Mouse (Mus musculus) ES-Bruce4 (cell line): ENCODE results near the gene Dst. TPM values are rescaled to one million over a fixed set of nuclear protein-coding genes. Genes with fewer than 3 reads are reported as not detected.
A peak's percentile ranks its signal among the peaks of the same experiment; 100 is the strongest.

Experiments
- H3K27ac ChIP-seq: 2 replicates; pipeline ENCODE4 v1.5.1; 2012; ENCODE audit warnings: low read length, inconsistent platforms; ENCODE audit not compliant: insufficient read depth
- H3K27me3 ChIP-seq: 2 replicates; pipeline ENCODE4 v1.6.1; 2012; ENCODE audit warnings: mild to moderate bottlenecking, low read length, inconsistent platforms; ENCODE audit not compliant: control insufficient read depth, poor library complexity, insufficient read depth, severe bottlenecking
- H3K36me3 ChIP-seq: 2 replicates; pipeline ENCODE4 v1.6.1; 2012; ENCODE audit warnings: inconsistent platforms, mild to moderate bottlenecking, low read length, moderate library complexity; ENCODE audit not compliant: control insufficient read depth, poor library complexity, insufficient read depth, severe bottlenecking
- H3K4me1 ChIP-seq: one replicate; pipeline ENCODE4 v1.8.1; 2011; ENCODE audit warnings: low read length; ENCODE audit not compliant: control insufficient read depth, insufficient read depth
- H3K4me3 ChIP-seq: 2 replicates; pipeline ENCODE4 v1.5.1; 2011; ENCODE audit warnings: low read depth, mild to moderate bottlenecking, low read length
- H3K9ac ChIP-seq: 2 replicates; pipeline ENCODE4 v1.6.1; 2012; ENCODE audit warnings: low read depth, mild to moderate bottlenecking, inconsistent platforms; ENCODE audit not compliant: poor library complexity, severe bottlenecking
- H3K9me3 ChIP-seq: replicated peaks from 2 replicates; pipeline ENCODE4 v1.6.1; 2012; ENCODE audit warnings: mild to moderate bottlenecking, low read length, inconsistent platforms; ENCODE audit not compliant: control insufficient read depth, poor library complexity, insufficient read depth, severe bottlenecking
- CTCF ChIP-seq: IDR thresholded peaks from one replicate; pipeline ENCODE4 v1.8.1; 2011; ENCODE audit warnings: low read depth, low read length
- EP300 ChIP-seq: IDR thresholded peaks from 2 replicates; pipeline ENCODE4 v1.6.1; 2011; ENCODE audit warnings: low read depth, low read length; ENCODE audit not compliant: insufficient read depth
- POLR2A ChIP-seq: IDR thresholded peaks from one replicate; pipeline ENCODE4 v1.8.1; 2011; ENCODE audit warnings: low read length; ENCODE audit not compliant: insufficient read depth
- polyA plus RNA-seq: library from polyadenylated mRNA; stranded (reverse); fragments of >200 nt; gene quantifications from 2 replicates; pipeline ENCODE4 v1.2.4, GENCODE M21; 2011; ENCODE audit warnings: low read depth; ENCODE audit not compliant: missing spikeins, insufficient read depth, insufficient read length

The Dst gene
- polyA plus RNA-seq, 1 experiment = 296 TPM

DNA sequence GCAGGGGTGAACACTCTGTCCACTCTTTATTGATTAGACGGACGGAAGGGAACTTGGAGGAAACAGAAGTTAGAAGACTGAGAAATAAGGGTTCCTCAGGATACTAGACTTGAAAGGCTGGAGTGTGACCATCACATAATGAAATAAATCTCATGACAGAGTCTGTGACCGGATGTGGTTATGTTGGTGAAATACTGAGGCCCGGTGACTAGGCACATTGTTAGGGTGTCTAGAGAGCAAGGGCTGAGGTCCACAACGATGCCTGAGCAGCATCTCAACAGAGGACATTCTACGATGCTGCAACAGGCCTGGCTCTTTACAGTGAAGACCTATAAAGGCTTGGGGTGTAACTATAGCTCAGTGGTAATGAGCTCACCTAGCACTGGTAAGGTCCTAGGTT, 9.7 kb upstream of the Dst start:
- H3K9me3 ChIP-seq = no peaks in the 10 kb centered on the region
- TF ChIP-seq EP300 (no peak), CTCF (no peak), POLR2A (no peak)

DNA sequence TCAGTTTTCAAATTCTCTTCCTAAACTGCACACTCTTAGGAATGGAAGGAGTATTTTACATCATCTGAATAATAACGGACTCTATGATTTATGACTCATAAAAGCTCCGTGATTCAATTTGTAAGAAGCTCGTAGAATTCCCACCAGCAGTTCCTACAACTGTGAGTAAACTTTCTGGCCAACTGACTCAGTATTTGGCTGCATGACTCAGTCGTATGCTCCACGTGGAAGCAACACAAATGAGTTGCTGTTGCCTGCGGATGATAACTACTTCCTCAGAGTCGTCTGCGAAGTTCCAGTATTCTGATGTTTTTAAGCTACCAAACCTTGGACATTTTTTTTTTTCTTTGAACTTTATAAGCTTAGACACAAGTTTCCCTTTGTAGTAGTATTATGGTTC, 7.8 kb upstream of the Dst start:
- Histone ChIP-seq H3K4me1 (peaks cover 3% of the 10 kb centered on the region), H3K4me3 (no peak overlapping the region), H3K9ac (no peak overlapping the region), H3K9me3 (no peaks in the 10 kb centered on the region), H3K27me3 (no peaks in the 10 kb centered on the region), H3K36me3 (no peaks in the 10 kb centered on the region), H3K27ac (no peak overlapping the region)
- TF ChIP-seq POLR2A = no peak
- no peak for TF ChIP-seq EP300
- TF ChIP-seq CTCF = no peak

More for the DNA sequence above, 9.7 kb upstream of the Dst start:
- Histone ChIP-seq H3K36me3 (no peaks in the 10 kb centered on the region), H3K27ac (no peak overlapping the region), H3K4me3 (no peak overlapping the region), H3K4me1 (peaks cover 3% of the 10 kb centered on the region), H3K27me3 (no peaks in the 10 kb centered on the region), H3K9ac (no peak overlapping the region)

DNA sequence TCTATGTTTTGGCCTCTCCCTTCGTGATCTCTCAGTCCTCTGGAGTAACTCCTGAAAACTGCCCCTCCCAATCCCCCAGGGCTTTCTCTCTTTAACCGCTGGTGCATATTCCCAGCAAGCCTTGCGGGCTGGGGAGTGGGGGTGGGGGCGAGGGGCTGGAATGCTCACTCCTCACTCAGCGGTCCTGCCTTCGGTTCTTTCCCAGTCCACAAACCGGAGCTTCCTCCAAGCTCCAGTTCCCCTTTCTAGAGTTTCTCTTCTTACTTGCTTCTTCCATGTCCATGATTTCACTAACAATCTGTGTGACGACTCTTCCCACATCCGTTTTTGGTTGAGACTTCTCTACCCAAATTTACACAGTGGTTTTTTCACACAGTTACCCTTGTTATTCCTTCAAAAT, 4.4 kb upstream of the Dst start:
- Histone ChIP-seq H3K27ac (peak overlapping the region; percentile 70), H3K9me3 (no peaks in the 10 kb centered on the region), H3K36me3 (no peaks in the 10 kb centered on the region), H3K4me3 (peak overlapping the region; percentile 34), H3K9ac (no peak overlapping the region), H3K27me3 (0 out of 2 replicates have a peak, but pooled peaks cover 2% of the 10 kb centered on the region), H3K4me1 (peaks cover 3% of the 10 kb centered on the region)
- TF ChIP-seq EP300 (0 out of 2 replicates have a peak, but pooled peaks have one; percentile 18), POLR2A (no peak), CTCF (no peak)

GRCm38 (mm10) chr1:33906216-33906615, 1.8 kb upstream of the Dst start:
- Histone ChIP-seq H3K27ac (no peak overlapping the region), H3K36me3 (no peaks in the 10 kb centered on the region), H3K4me1 (peaks cover 5% of the 10 kb centered on the region), H3K9me3 (no peaks in the 10 kb centered on the region), H3K27me3 (0 out of 2 replicates have a peak, but pooled peaks cover 2% of the 10 kb centered on the region), H3K4me3 (no peak overlapping the region), H3K9ac (no peak overlapping the region)
- TF ChIP-seq EP300 = no peak
- TF ChIP-seq CTCF = no peak
- no peak for TF ChIP-seq POLR2A

GRCm38 (mm10) chr1:33906927-33907326, 1.1 kb upstream of the Dst start:
- Histone ChIP-seq H3K9ac (peak overlapping the region; percentile 74), H3K4me3 (peak overlapping the region; percentile 75), H3K27ac (no peak overlapping the region), H3K36me3 (no peaks in the 10 kb centered on the region), H3K4me1 (peaks cover 5% of the 10 kb centered on the region), H3K9me3 (no peaks in the 10 kb centered on the region), H3K27me3 (0 out of 2 replicates have a peak, but pooled peaks cover 2% of the 10 kb centered on the region)
- TF ChIP-seq EP300 (no peak), CTCF (peak; percentile 16)

- Histone ChIP-seq H3K27me3 (peaks cover 2% of the 10 kb centered on the region; the same call in 1 of the 2 replicates), H3K9ac (peak within 1 kb of the TSS; percentile 74), H3K4me1 (peaks cover 5% of the 10 kb centered on the region), H3K36me3 (peaks cover 2% of the 10 kb centered on the region; the same call in 1 of the 2 replicates), H3K9me3 (no peaks in the 10 kb centered on the region), H3K4me3 (peak within 1 kb of the TSS; percentile 75), H3K27ac (no peak within 1 kb of the TSS)
- TF ChIP-seq POLR2A (no peak), CTCF (peak; percentile 21), EP300 (no peak)
Measured at GRCm38 (mm10) chr1:33907421-33908190, 419 bp upstream of the Dst start, which contains the start of gene Bend6. Gene Bend6 (minus strand): TSS chr1:33907816.
